Mouse (Mus musculus) retina, postnatal 7 days (tissue): ENCODE results near the gene Sec31b.

Experiments used
- DNase-seq: peaks from one replicate; pipeline ENCODE4 v3.0.0-alpha.2; 2012; ENCODE audit warnings: low read depth, low spot score

Gene Sec31b

DNA sequence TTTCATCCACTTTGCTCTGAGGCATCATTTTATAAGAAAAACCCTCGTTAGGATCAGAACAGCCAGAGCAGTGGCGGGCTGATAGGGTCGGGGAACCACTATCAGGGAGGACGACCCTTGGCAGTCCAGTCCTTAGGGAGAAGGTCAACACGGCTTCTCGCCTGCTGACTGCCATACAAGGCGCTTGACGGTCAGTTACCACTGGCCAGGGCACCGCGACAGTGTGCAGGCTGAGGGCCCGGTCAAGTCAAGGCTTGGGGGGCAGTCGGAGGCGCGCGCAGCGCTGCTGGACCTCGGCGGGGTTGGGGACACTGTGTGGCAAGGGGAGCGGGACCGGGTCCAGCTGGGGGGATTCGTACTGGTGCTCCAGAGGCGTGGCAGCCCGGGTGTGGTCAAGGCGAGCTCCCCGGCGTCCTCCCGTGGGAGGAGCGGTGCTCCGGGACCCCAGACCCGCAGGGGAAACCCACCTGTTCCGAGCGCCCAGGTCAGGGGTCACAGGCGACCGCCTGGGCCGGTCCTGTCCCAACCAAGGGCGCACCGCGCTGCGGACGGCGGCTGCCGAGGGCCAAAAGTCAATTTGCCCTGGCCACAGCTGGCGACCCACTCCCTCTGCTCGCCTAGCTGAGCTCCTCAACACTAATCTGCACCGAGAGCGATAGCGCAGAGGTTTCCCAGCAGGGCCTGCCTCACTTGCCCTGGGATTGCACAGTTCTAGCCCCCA lies at the start of gene Sec31b:
Sec31b (minus strand) TSS at position 544 of the 721 bp plus-strand sequence.
- no peak for DNase-seq

DNA sequence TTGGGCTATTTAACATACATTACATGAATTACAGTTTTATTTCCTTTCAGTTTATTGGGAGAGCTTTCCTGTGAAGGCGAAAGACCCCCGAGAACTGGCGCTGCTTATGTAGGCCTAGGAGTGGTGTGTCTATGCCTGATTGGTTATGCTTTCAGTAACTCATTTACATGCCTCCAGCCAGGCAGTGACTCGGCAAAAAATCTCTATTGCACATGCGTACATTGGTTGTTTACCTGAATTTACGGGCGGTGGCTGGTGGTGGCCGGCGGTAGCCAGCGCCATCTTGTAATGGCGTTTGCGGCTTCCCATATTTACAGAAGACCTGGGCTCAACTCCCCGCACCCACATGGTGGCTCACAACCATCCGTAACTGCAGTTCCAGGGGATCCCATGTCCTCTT lies 48.5 kb upstream of the Sec31b start:
- no peak for DNase-seq

DNA sequence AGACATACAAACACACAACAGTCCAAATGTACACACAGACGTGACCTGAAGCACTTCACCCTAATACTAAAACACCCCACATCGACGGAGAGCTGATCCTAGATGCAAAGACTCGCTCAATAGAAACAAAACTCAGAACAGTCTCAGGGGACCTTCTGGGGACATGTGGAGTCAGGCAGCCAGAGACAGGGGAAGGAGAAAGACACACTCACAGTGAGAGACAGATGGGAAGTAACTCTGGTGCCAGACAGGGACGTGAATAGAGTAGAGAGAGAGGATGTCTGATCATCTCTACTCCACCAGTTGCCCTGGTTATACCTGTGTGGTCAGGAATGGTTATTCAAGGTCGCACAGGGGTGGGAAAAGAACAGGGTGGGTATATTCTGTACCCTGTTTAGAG lies 46.0 kb upstream of the Sec31b start:
- DNase-seq: no peak

DNA sequence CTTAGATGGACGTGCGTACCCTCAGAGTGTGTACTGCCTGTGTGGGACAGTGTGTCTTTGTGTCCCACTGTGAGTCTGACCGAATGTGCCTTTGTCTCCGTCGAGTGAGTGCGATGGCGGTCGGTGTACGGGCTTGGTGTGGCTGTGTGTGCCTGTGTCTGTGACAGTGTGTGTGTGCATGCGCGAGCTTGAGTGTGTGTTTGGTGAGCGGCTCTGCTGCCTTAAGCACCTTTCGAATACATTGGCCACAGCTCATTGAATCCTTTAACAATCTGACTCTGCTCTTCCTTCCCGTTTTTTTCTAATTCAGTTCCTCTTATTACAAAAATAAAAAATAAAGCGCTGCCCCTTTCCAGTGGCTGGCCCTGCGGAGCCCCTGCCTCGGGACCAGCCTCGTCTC lies 45.3 kb upstream of the Sec31b start:
- DNase-seq: no peak

DNA sequence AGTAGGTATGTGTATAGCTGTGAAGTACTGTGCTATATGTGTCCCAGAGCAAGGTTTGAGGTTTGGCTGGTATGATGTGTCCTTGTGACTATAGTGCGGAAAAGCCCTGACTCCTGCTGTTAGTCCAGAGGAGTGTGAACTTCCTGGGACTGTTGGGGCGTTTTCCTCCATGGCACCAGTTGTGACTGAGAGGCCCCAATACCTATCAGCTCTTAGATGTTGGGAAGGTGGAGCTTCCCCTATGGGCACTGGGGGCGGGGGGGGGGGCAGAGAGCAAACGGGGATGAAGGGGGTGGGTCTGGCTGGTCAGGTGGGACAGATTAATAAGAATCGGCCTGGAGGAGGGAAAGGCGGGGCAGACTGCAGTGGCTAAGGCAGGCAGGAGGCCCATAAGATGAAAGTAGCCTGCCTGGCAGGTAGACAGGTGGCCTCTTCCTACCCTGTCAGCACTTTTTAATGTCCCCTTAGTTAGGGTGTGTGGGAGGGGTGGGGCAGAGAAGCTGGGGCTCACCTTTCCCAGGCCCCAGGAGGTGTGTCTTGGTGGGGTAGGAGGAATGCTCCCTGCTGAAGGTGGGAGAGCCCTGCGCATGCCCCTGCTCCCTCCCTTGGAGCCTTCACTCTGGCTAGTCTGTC lies 44.0 kb upstream of the Sec31b start:
- DNase-seq: no peak

DNA sequence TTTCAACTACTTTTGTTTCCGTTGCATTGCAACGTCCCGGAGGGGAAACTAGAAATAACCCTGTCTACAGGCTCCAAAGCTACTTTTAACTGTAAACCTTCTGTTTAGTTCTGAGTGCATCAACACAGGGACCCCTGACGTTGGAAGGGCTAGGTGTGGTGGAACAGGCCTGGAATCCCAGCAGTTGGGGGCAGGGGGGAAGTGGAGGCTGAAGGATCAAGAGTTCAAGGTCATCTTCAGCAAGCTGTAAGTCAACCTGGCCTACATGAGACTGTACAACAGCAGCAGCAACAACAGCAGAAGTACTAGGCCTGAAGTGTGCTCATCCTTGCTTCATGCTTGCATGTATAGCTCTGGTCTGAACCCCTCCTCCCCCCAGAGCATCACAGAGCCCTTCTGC lies 42.4 kb upstream of the Sec31b start:
- no peak for DNase-seq

DNA sequence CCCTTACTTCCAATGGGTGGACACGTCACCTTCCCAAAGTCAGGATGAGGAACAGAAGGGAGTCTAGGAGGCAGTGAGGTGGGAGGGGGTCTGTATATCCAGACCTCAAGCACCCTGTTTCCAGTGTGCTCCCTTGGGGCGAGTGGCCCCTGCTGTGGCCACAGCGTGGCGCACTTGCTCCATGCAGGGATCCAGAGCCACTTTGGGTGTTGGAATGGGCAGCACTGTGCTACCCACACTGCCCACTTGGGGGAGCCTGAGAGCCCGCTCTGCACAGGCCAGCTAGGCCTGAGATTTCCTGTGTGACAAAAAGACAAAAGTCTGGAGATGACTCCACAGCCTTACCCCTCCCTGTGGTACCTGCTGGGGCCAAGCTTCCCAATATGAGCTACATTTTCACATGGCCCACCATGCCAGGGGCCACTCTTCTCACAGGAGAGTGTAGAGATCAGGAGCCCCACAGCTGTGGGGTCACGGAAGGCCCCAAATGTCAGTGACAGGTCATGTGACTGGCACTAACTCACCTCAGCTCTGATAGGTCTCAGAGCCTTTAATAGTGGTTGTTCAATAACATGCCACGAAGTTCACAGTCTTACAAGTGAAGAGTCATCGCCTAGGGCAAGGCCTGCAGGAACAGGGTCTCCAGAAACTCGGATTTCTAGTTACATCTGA lies 37.1 kb upstream of the Sec31b start:
- peak; percentile 85 for DNase-seq

DNA sequence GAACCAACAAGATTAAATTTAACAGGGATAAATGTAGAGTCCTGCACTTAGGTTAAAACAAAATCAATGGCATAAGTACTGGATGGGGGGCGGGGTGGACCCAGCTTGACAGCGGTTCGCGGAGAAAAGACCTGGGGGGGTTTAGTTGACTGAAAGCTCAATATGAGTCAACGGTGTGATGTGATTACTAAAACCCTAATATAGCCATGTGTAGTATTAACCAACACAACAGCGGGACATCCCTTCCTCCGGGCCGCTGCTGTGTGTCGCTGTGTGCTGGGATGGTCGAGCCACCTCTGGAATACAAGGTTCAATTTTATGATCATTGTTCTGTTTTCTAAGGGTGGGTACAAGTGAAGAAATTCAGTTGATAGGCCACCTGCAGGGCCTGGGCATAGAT lies 36.4 kb upstream of the Sec31b start:
- DNase-seq: no peak

DNA sequence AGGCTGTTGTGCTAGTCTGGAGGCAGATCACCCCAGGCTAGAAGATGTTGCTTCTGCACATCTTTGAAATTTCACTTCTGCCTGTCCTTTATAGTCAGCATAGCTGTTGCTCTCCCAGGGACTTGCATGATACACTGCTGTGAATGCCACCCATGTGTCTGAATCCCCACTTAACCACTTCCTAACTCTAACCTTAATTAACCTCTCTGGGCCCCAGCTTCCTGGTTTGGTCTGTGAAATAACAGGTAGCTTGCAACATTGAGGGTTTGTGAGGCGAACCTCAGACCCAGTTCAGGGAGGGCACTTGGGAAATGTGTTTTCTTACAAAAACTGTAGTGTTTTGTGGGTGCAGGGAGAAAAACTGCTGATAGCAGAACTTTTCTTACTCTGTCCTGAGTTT lies 32.4 kb upstream of the Sec31b start:
- DNase-seq: no peak

DNA sequence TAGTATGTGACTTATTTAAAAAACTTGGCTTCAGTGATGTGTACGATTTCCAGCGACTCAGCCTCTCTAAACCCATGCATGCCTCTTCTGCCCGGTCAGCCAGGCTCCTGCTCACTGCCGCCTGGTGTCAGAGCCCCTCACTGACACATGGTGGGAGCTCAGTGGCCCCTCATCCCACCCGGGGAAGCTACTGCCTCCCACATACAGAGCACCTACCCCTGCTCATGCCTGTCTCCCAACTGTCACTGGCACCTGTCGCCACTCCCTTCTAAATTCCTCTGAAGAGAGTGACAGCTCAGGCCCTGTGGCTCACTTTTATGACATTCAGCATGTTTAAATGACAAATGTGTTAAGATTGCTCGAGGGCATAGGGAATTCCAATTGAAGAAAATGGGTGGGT lies 30.6 kb upstream of the Sec31b start:
- no peak for DNase-seq

DNA sequence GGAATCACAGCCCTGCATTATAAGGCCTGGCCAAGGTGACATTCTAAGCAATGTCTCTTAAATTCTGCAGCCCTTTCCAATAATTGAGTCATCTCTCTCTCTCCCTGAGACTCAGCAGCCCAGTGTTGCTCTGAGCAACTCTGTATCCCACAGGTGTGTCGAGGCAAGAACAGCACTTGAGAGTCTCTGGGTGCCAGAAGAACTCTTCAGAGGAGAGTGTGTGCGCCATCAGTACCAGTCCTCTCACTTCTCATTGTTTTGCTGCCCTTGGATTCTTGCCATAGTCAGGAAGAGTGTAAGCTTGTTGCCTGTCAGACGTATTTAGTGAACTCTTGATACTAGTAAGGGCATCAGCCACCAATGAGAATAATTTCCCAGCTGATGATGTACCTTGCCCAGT lies 22.1 kb upstream of the Sec31b start:
- no peak for DNase-seq

DNA sequence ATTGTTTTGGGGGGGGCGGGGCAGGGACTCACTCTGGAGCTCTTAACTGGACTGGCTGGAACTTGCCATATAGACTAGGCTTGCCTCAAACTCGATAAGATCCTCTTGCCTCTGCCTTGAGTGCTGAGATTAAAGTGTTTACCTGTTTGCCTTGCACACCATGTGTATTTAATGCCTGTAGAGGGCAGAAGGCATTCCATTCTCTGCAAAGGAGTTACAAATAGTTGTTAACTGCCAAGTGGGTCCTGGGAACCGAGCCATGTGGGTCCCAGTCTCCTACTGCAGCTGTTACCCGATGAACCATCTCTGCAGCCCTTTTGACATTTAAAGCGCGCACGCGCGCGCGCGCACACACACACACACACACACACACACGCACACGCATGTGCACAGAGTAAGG lies 18.3 kb upstream of the Sec31b start:
- no peak for DNase-seq

DNA sequence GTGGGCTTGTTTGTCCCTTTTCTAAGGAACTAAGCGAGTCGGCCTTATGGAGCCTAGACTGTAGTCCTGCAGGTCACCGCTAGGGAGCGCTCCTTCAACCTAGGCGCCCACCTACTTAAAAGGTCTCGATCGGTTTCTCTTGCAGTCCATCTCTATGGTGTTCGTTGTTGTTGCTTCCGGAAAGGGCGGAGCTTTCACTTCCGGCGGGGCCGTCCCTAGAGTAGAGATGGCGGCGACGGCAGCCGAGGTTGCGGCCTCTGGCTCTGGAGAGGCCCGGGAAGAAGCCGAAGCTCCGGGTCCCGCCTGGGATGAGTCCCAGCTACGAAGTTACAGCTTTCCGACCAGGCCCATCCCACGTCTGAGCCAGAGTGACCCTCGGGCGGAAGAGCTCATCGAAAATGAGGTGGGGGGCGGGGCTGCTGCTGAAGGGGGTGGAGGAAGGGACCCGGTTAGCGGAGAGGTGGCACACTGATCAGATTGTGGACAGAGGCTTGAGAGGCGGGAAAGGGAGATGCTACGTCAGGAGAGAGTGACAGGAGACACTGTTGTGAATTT lies 17.1 kb upstream of the Sec31b start, which contains the start of gene Hif1an:
Hif1an (plus strand) TSS at position 199 of the 555 bp plus-strand sequence.
- DNase-seq: peak; percentile 95

DNA sequence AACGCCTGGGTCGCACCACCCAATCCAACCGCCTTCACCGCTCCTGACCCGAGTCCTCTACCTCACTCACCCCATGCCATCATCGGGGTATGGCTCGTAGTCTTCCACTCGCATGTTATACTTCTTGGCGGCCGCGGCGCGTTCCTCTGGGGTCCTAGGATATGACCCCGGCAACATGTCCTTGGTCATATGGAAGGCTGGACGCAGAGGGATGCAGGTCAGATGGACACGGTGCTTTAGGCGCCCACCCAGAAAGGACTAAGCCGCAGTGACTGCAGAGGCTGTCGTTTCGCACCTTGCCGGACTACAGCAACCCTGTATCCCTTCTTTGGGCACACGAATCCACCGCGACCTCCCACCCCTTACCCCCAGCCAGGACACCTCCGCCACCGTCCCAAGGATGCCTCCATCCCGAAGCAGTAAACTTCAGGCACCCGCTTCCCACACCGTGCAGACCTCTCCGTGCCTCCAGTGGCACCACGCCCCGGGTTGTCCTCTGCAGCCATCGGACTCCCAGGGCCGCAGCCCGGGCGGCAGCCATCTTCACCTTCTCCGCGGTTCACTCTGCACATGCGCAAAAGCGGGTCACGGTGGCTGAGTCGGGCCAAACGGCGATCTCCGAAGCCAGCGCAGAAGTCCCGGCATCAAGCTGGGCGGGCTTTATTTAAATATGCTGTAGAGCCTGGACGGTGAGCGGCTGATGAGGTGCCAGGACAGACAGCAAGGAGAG lies 9.4 kb upstream of the Sec31b start, which contains the start of gene Ndufb8:
Ndufb8 (minus strand) TSS at position 580 of the 730 bp plus-strand sequence.
- DNase-seq: peak; percentile 90

DNA sequence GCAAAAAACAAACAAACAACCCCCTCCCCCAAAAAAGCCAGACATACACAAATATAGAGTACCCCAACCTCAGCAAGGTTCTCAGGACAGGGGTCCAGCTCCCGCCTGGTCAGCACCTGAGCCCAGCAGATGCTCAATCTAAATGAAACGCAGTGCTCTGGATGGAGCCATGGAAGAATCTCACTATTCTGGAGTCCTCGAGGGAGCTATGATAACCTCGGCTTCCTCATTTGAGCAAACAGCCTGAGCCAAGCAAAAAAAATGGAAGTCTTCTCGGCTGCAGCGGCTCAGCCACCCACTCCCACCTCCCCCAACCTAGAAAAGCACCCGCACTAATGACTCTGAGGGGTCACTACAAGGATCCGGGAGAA lies 8.8 kb upstream of the Sec31b start:
- DNase-seq: no peak

DNA sequence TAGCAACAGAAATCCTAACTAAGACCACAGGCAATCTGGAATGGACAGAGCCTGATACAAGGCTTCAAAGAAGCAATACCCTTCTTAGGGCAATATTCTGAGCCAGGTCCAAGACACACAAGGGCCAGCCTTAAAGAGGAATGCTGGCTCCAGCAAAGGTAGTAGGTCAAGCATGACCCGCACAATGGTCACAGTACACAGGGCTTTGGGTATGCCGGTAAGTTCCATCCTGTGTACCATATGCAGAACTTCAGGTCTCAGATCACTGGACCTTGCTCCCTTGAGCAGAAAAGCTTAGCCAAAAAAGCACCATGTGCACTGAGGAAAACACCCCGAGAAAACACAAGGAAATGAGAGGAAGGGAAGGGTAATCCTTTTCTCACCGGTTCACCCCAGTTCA lies 7.6 kb upstream of the Sec31b start:
- DNase-seq: no peak

DNA sequence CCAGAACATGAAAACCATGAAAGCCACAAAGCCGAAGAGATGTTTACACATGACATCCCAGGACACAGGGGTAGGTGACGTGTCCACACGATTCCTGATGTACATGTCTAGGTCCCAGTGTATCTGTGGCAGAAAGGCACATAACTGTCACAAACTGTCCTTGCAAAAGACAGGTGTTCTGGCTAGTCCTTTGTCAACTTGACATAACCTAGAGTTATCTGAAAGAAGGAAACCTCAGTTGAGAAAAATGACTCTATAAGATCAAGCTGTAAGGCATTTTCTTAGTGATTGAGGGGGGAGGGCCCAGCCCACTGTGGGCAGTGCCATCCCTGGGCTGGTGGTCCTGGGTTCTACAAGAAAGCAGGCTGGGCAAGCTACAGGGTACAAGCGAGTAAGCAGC lies 7.1 kb upstream of the Sec31b start, which contains the start of gene Gm20538:
Gm20538 (minus strand) TSS at position 101 of the 400 bp plus-strand sequence.
- DNase-seq: no peak

DNA sequence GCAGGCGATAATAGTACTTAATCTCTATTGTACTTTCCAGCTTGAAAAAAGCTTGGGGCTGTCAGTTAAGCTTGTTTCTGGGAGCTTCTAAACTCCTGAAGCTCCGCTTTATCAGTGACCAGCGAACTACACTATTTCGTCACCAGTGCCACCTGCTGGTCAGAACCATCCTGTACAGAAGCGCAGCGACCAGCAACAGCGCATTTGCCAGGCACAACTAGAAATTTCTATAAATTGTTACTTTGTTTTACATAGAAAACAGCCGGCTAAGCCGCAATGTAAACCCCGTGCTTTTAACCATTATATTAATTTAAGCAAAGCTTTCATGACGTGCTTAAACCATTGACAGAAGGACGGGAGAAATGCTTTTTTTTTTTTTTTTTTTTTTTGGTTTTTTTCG lies 889 bp downstream of the Sec31b start:
- DNase-seq: peak; percentile 61

DNA sequence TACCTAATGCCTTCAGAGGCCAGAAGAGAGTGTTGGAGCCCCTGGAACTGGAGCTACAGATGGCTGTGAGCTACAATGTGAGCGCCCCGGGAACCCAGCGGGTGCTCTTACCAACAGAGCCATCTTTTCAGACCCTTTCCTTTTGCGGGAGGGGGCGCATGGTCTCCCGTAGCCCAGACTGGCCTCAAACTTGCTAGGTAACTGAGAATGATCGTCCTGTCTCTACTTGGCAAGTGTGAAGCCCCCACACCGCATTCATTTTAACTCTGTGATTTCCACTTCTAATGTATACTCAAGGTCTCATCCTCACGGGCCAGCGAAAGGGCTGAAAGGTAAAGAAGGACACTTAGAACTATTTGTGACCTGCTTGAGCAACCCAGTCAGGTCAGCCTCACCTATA lies 1.3 kb downstream of the Sec31b start:
- no peak for DNase-seq

DNA sequence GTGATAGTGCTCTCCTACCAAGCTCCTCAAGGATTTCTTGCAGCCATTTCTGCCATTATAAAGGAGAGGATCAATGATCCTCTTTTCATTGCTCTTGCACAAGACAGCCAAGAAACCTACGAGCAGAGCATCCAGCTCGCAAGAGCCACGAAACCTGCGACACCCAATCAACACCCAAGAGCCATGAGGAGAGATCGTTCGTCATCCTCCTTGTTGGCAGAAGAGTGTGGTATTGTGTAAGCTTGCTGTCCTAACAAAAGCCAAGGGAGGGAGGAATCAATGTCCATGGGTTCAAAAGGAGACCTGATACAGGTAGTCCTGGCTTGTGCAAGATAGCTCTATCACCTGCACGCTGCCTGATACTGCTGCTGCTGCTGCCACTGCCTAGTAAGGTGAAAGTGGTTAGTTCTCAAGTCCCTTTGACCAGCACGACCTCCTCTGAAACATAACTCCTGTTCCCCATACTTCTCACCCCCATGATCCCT lies 2.9 kb downstream of the Sec31b start:
- DNase-seq: no peak

DNA sequence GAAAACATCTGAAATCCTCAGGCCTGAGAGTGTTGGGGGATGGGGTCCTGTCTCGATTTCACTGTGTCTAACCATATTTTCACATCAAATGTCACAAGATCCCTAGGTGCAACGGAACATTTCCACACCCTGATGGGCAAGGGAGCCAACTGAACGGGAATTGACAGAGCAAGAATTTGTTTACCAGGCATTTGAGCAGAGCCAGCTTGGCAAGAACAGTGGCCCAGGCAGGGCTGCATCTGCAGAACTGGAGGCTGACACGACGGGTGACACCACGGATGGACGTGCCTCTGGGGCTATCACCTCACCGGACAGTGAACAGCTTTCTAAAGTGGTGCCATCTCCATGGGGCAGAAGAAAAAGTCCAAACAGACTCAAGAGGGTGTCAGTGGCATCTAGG lies 8.2 kb downstream of the Sec31b start:
- no peak for DNase-seq

DNA sequence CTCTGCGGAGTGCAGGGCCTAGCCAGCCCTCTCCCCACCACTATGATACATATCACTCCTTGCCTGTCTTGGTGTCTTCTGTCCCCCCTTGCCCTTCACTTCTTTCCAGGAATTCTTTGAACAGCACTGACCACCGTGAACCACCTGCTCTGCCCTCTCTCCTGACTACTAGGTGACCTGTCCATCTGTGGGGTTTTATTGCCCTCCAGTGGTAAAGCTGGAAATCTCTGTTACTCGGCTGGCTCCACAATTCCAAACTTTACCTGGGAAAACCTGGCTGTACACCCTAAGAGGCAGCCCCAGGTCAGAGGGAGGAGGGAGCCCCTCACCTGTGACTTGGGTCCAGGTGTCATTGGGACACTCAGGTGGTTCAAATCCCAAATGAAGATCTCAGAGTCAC lies 10.3 kb downstream of the Sec31b start:
- no peak for DNase-seq
